Mouse (Mus musculus) limb, embryonic 11.5 days (tissue): ENCODE results near the gene Wdr59. TPM values are rescaled to one million over a fixed set of nuclear protein-coding genes. Genes with fewer than 3 reads are reported as not detected.

Experiments used
- microRNA-seq: library from miRNA; unstranded; fragments of <30 nt; microRNA quantifications from one replicate; pipeline ENCODE4, GENCODE M21; 2016
- polyA plus RNA-seq: library from polyadenylated mRNA; unstranded; fragments of >200 nt; fragmentation: Nextera tagmentation; extraction: Ambion mirVana; gene quantifications from 2 replicates; pipeline ENCODE4 v1.2.1, GENCODE M21; 2014

Gene Wdr59
- polyA plus RNA-seq, 1 experiment from 2014 or later: 4.5 TPM

Small RNA genes lying within 50 kb of the gene (microRNA-seq; reads per million reads assigned to microRNA genes)
- gene Mir1957b: not detected

Other genes with a start within 250 kb of the Wdr59 start
- gene Rfwd3, start 221.9 kb downstream of the Wdr59 start, polyA plus RNA-seq: 95.9 and 100 TPM in 2 replicates
- gene Mlkl, start 183.9 kb downstream of the Wdr59 start, polyA plus RNA-seq: 0.20 and 0.44 TPM in 2 replicates
- not detected in 2 replicates for gene Fa2h, start 128.3 kb downstream of the Wdr59 start, polyA plus RNA-seq
- gene Znrf1, start 14.0 kb upstream of the Wdr59 start, polyA plus RNA-seq: 49.9 and 51.7 TPM in 2 replicates
- 0.04 and 0.11 TPM in 2 replicates for gene Ldhd, start 108.3 kb upstream of the Wdr59 start, polyA plus RNA-seq
- gene Zfp1, start 121.3 kb upstream of the Wdr59 start, polyA plus RNA-seq: 22.8 and 23.3 TPM in 2 replicates
- gene Ctrb1, start 168.9 kb upstream of the Wdr59 start, polyA plus RNA-seq: not detected in 2 replicates
- 40.4 and 47.9 TPM in 2 replicates for gene Bcar1, start 221.7 kb upstream of the Wdr59 start, polyA plus RNA-seq